Mouse (Mus musculus): ENCODE measurements around the gene Cpeb2. TPM values are rescaled to one million over a fixed set of nuclear protein-coding genes. Genes with fewer than 3 reads are reported as not detected.

Gene Cpeb2
- polyA plus RNA-seq, 1 experiment from 2014 or later, result 1.1 TPM

- no peak overlapping the region for H3K27ac ChIP-seq (ENCODE audit: low read length)
- no peak overlapping the region for H3K4me3 ChIP-seq (ENCODE audit: low read length)
- no peaks in the 10 kb centered on the region for H3K9me3 ChIP-seq (ENCODE audit: control insufficient read depth, low read length)
- WGBS, result 73% methylated on average over 4 of the region's 4 CpGs
- H3K27me3 ChIP-seq (ENCODE audit: control insufficient read depth, insufficient read depth, low read depth, low read length), result no peaks in the 10 kb centered on the region
- 0 out of 2 replicates have a peak, but pooled peaks cover 2% of the 10 kb centered on the region for H3K4me1 ChIP-seq (replicated peaks; ENCODE audit: control insufficient read depth, insufficient read depth, low read length)
- no peak overlapping the region for H3K9ac ChIP-seq (ENCODE audit: low read length)
- no peaks in the 10 kb centered on the region for H3K36me3 ChIP-seq (ENCODE audit: control insufficient read depth, insufficient read depth, low read length)
- H3K4me2 ChIP-seq (ENCODE audit: low read depth, low read length), result no peak overlapping the region
- ATAC-seq (ENCODE audit: low read depth), result no peak
These were observed 9.6 kb upstream of the Cpeb2 start for GRCm38 (mm10) chr5:43223359-43223758.

GRCm38 (mm10) chr5:43224245-43224644 is 8.7 kb upstream of the Cpeb2 start:
- Histone ChIP-seq H3K36me3 (ENCODE audit: control insufficient read depth, insufficient read depth, low read length) (no peaks in the 10 kb centered on the region), H3K27me3 (ENCODE audit: control insufficient read depth, insufficient read depth, low read depth, low read length) (no peaks in the 10 kb centered on the region), H3K4me3 (ENCODE audit: low read length) (no peak overlapping the region), H3K4me1 (replicated peaks; ENCODE audit: control insufficient read depth, insufficient read depth, low read length) (no peaks in the 10 kb centered on the region), H3K27ac (ENCODE audit: low read length) (no peak overlapping the region), H3K9me3 (ENCODE audit: control insufficient read depth, low read length) (no peaks in the 10 kb centered on the region), H3K9ac (ENCODE audit: low read length) (no peak overlapping the region), H3K4me2 (ENCODE audit: low read depth, low read length) (no peak overlapping the region)
- WGBS, result 64% methylated on average over 3 of the region's 3 CpGs
- no peak for ATAC-seq (ENCODE audit: low read depth)

- H3K4me2 ChIP-seq (ENCODE audit: low read depth, low read length), result no peak overlapping the region
- H3K9me3 ChIP-seq (ENCODE audit: control insufficient read depth, low read length), result no peaks in the 10 kb centered on the region
- no peaks in the 10 kb centered on the region for H3K27me3 ChIP-seq (ENCODE audit: control insufficient read depth, insufficient read depth, low read depth, low read length)
- no peak overlapping the region for H3K9ac ChIP-seq (ENCODE audit: low read length)
- H3K4me3 ChIP-seq (ENCODE audit: low read length), result no peak overlapping the region
- no peaks in the 10 kb centered on the region for H3K4me1 ChIP-seq (replicated peaks; ENCODE audit: control insufficient read depth, insufficient read depth, low read length)
- H3K27ac ChIP-seq (ENCODE audit: low read length), result no peak overlapping the region
- ATAC-seq (ENCODE audit: low read depth), result no peak
- no peaks in the 10 kb centered on the region for H3K36me3 ChIP-seq (ENCODE audit: control insufficient read depth, insufficient read depth, low read length)
These were observed 6.8 kb upstream of the Cpeb2 start for GRCm38 (mm10) chr5:43226160-43226559.

GRCm38 (mm10) chr5:43227607-43228006 is 5.4 kb upstream of the Cpeb2 start:
- 42% methylated on average over 5 of the region's 5 CpGs for WGBS
- Histone ChIP-seq H3K9ac (ENCODE audit: low read length) (no peak overlapping the region), H3K27ac (ENCODE audit: low read length) (no peak overlapping the region), H3K4me2 (ENCODE audit: low read depth, low read length) (no peak overlapping the region), H3K4me3 (ENCODE audit: low read length) (no peak overlapping the region), H3K36me3 (ENCODE audit: control insufficient read depth, insufficient read depth, low read length) (no peaks in the 10 kb centered on the region), H3K9me3 (ENCODE audit: control insufficient read depth, low read length) (no peaks in the 10 kb centered on the region), H3K4me1 (replicated peaks; ENCODE audit: control insufficient read depth, insufficient read depth, low read length) (no peaks in the 10 kb centered on the region), H3K27me3 (ENCODE audit: control insufficient read depth, insufficient read depth, low read depth, low read length) (no peaks in the 10 kb centered on the region)
- no peak for ATAC-seq (ENCODE audit: low read depth)

- H3K27ac ChIP-seq (ENCODE audit: low read length), result no peak overlapping the region
- no peak for ATAC-seq (ENCODE audit: low read depth)
- no peak overlapping the region for H3K9ac ChIP-seq (ENCODE audit: low read length)
- H3K4me1 ChIP-seq (replicated peaks; ENCODE audit: control insufficient read depth, insufficient read depth, low read length), result peaks cover 7% of the 10 kb centered on the region; the same call in 1 of the 2 replicates
- WGBS, result 57% methylated on average over 2 of the region's 2 CpGs
- no peak overlapping the region for H3K4me2 ChIP-seq (ENCODE audit: low read depth, low read length)
- no peaks in the 10 kb centered on the region for H3K36me3 ChIP-seq (ENCODE audit: control insufficient read depth, insufficient read depth, low read length)
- H3K27me3 ChIP-seq (ENCODE audit: control insufficient read depth, insufficient read depth, low read depth, low read length), result no peaks in the 10 kb centered on the region
- no peaks in the 10 kb centered on the region for H3K9me3 ChIP-seq (ENCODE audit: control insufficient read depth, low read length)
- H3K4me3 ChIP-seq (ENCODE audit: low read length), result no peak overlapping the region
These were observed 1.9 kb upstream of the Cpeb2 start for GRCm38 (mm10) chr5:43231061-43231460.

GRCm38 (mm10) chr5:43232149-43232479 is 856 bp upstream of the Cpeb2 start:
- Histone ChIP-seq H3K4me2 (ENCODE audit: low read depth, low read length) (peak overlapping the region; percentile 95), H3K36me3 (ENCODE audit: control insufficient read depth, insufficient read depth, low read length) (no peaks in the 10 kb centered on the region), H3K4me3 (ENCODE audit: low read length) (peak overlapping the region; percentile 95), H3K4me1 (replicated peaks; ENCODE audit: control insufficient read depth, insufficient read depth, low read length) (peaks cover 8% of the 10 kb centered on the region; the same call in 1 of the 2 replicates), H3K9me3 (ENCODE audit: control insufficient read depth, low read length) (no peaks in the 10 kb centered on the region), H3K27ac (ENCODE audit: low read length) (peak overlapping the region; percentile 97), H3K9ac (ENCODE audit: low read length) (peak overlapping the region; percentile 93), H3K27me3 (ENCODE audit: control insufficient read depth, insufficient read depth, low read depth, low read length) (no peaks in the 10 kb centered on the region)
- no peak for ATAC-seq (ENCODE audit: low read depth)
- WGBS, result 1% methylated on average over 6 of the region's 6 CpGs

GRCm38 (mm10) chr5:43233316-43234181 is 579 bp downstream of the Cpeb2 start:
- Histone ChIP-seq H3K9me3 (ENCODE audit: control insufficient read depth, low read length) (no peaks in the 10 kb centered on the region), H3K9ac (ENCODE audit: low read length) (peak overlapping the region; percentile 93), H3K36me3 (ENCODE audit: control insufficient read depth, insufficient read depth, low read length) (no peaks in the 10 kb centered on the region), H3K27me3 (ENCODE audit: control insufficient read depth, insufficient read depth, low read depth, low read length) (no peaks in the 10 kb centered on the region), H3K27ac (ENCODE audit: low read length) (peak overlapping the region; percentile 97), H3K4me2 (ENCODE audit: low read depth, low read length) (peak overlapping the region; percentile 95), H3K4me1 (replicated peaks; ENCODE audit: control insufficient read depth, insufficient read depth, low read length) (peaks cover 8% of the 10 kb centered on the region; the same call in 1 of the 2 replicates), H3K4me3 (ENCODE audit: low read length) (peak overlapping the region; percentile 95)
- WGBS, result under 1% methylated on average over 78 of the region's 101 CpGs
- ATAC-seq (ENCODE audit: low read depth), result peak; percentile 58

- H3K4me3 ChIP-seq (ENCODE audit: low read length), result peak overlapping the region; percentile 95
- H3K27ac ChIP-seq (ENCODE audit: low read length), result peak overlapping the region; percentile 97
- no peaks in the 10 kb centered on the region for H3K36me3 ChIP-seq (ENCODE audit: control insufficient read depth, insufficient read depth, low read length)
- peak; percentile 21 for ATAC-seq (ENCODE audit: low read depth)
- under 1% methylated on average over 73 of the region's 113 CpGs for WGBS
- H3K4me2 ChIP-seq (ENCODE audit: low read depth, low read length), result peak overlapping the region; percentile 95
- H3K9me3 ChIP-seq (ENCODE audit: control insufficient read depth, low read length), result no peaks in the 10 kb centered on the region
- H3K27me3 ChIP-seq (ENCODE audit: control insufficient read depth, insufficient read depth, low read depth, low read length), result no peaks in the 10 kb centered on the region
- peak overlapping the region; percentile 93 for H3K9ac ChIP-seq (ENCODE audit: low read length)
- H3K4me1 ChIP-seq (replicated peaks; ENCODE audit: control insufficient read depth, insufficient read depth, low read length), result peaks cover 8% of the 10 kb centered on the region; the same call in 1 of the 2 replicates
These were observed 1.6 kb downstream of the Cpeb2 start for GRCm38 (mm10) chr5:43234321-43235185.

- peaks cover 8% of the 10 kb centered on the region; the same call in 1 of the 2 replicates for H3K4me1 ChIP-seq (replicated peaks; ENCODE audit: control insufficient read depth, insufficient read depth, low read length)
- ATAC-seq (ENCODE audit: low read depth), result no peak
- no peaks in the 10 kb centered on the region for H3K36me3 ChIP-seq (ENCODE audit: control insufficient read depth, insufficient read depth, low read length)
- H3K27ac ChIP-seq (ENCODE audit: low read length), result no peak overlapping the region
- peak overlapping the region; percentile 93 for H3K9ac ChIP-seq (ENCODE audit: low read length)
- peak overlapping the region; percentile 95 for H3K4me3 ChIP-seq (ENCODE audit: low read length)
- no peaks in the 10 kb centered on the region for H3K27me3 ChIP-seq (ENCODE audit: control insufficient read depth, insufficient read depth, low read depth, low read length)
- H3K9me3 ChIP-seq (ENCODE audit: control insufficient read depth, low read length), result no peaks in the 10 kb centered on the region
- WGBS, result under 1% methylated on average over 26 of the region's 27 CpGs
- peak overlapping the region; percentile 95 for H3K4me2 ChIP-seq (ENCODE audit: low read depth, low read length)
These were observed 2.3 kb downstream of the Cpeb2 start for GRCm38 (mm10) chr5:43235186-43235785.
